Mouse (Mus musculus) fat pad, adult 2 months (tissue): ENCODE measurements around the gene Dnase1.
"Not testable (repeated sequence)": the region's sequence is repeated elsewhere in the genome, so short reads cannot be mapped to it uniquely, and the experiment has no call there.

Source experiments
- DNase-seq: peaks from one replicate; pipeline ENCODE4 v3.0.0-alpha.2; 2011; ENCODE audit warnings: low read depth, low spot score; ENCODE audit errors: extremely low read depth

Dnase1 gene

DNA sequence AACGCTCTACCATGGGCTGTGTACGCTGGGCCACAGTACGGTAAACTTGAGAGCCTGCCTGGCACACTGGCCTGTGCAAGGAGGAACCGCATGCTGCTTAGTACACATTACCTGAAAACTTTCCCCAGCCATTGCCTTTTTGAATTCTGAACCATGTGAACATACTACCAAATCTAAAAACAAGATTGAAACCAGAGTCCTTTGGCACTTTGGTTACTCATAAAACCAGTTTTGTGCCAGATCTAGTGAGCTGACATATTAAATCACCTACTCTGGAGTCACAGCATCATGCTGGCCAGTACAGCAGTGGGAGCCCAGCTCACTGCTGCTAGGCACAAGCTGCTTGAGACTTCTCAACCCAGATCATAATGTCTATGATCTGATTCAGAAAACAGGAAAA, 4.9 kb downstream of the Dnase1 start:
- DNase-seq, result no peak

DNA sequence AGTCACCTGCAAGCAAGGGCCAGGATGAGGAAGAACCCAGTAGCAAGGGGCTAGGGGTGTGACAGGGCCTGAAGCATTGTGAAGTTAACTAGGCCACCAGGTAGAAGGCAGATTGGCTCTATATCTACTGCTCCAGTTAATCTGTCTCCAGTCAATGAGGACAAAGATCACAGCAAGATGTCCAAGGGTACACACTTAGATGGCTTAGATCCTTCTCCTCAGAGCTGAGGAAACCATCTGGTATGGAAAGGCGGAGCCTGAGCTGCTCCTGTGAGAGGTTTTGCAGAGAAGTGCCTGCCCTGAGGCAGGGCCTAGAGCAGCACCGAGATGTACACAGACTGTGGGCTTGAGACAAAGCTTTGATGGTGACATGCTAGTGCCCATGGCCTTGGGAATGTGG, 7.4 kb downstream of the Dnase1 start:
- DNase-seq, result no peak

DNA sequence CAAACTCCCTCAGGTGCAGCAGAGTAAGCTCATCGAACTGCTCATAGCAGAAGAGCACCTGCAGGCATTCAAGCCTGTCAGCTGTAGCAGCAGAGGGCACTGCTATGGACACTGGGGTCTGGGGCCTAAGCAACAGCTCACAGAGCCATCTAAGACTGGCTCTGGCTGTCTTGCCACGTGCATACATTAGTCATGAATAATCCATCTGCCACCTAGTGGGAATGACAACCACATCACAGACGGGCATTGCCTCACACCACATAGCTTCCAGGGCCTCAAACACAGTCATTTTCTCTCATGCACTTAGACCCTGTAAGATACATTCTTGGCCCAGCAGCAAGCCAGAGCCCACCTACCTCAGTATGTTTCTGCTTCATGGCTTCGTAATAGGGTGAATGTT, 8.8 kb downstream of the Dnase1 start:
- no peak for DNase-seq

DNA sequence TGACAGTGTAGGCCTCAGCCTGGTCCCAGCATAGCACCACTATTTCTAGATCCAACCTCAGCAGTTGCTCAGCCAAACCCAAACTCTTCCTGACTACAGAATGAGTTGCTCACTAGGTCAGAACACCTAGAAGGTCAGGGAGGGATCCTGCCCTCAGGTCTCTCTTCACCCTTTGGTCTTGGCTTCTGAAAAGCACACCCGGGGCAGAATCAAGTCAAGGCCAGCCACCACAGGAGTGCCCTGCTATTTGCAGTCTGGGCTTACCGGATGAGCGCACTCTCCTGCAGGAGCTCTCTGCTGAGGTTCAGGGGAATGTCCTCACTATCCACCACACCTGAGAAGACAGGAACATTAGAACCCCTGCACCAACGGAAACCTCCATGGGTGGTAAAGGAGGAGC, 15.9 kb downstream of the Dnase1 start:
- DNase-seq, result no peak

DNA sequence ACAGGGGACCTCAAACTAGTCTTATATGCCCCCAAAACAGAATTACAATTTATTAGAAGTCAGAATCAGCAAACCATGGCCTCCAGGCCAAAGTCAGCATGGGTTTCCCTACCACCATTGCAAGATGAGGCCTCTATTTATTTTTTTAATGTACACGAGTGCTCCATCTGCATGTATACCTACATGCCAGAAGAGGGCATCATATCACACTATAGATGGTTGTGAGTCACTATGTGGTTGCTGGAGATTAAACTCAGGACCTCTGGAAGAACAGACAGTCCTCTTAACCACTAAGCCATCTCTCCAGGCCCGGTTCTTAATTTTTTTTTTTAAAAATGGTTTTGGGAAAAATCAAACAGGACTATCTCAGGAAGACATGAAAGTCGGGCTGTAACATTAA, 17.1 kb downstream of the Dnase1 start:
- no peak for DNase-seq

DNA sequence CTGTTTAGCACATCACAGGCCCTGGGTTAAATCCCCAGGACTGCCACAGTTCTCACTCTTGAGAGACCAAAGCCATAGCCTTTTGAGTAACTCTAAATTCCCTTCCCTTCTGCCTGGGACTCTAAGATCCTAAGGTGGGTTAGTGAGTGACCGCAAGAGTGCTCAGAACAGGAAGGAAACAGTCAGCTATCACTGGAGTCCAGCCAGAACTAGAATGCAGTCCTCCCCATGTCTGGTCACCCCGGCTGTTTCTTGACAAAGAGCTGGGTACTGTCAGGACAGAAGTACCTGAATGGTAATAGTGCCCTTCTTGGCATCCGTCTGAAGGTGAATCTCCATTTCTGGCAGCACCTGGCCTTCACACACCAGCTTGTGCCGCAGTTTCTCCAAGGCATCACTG, 28.2 kb downstream of the Dnase1 start:
- no peak for DNase-seq

DNA sequence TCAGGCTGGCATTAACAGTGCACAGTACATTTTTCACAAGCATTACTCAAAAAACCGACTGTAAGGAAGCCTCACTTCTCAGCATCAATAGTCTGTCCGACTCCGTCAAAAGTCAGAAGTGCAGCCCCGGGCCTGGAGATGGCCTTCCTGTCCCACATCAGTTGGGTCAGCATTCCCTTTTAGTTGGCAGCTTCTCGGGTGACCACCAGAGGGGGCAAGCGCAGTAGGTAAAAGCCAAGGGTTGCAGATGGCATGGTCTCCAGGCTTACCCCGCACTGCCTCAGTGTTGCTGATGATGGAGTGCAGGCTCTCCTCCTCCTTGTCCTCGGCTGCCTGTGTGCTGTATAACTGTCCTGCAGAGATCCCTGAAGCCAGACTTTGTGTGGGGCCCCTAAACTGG, 31.8 kb downstream of the Dnase1 start:
- DNase-seq, result no peak

DNA sequence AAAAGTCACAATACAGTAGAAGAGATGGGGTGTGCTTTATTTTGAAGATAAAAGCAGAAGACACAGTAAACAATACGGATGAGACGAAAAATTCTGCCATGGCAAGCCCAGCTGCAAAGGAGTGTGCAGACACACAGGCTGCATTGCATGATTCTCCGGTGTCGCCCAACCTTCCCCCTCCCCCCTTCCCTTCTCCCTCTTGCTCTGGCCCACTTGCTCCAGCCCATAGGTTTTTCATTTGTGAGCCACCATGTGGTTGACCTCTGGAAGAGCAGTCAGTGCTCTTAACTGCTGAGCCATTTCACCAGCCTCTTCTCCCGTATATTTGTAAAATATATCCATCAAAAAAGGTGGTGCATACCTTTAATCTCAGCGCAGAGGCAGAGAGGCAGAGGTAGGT, 37.6 kb downstream of the Dnase1 start:
- DNase-seq, result no peak

DNA sequence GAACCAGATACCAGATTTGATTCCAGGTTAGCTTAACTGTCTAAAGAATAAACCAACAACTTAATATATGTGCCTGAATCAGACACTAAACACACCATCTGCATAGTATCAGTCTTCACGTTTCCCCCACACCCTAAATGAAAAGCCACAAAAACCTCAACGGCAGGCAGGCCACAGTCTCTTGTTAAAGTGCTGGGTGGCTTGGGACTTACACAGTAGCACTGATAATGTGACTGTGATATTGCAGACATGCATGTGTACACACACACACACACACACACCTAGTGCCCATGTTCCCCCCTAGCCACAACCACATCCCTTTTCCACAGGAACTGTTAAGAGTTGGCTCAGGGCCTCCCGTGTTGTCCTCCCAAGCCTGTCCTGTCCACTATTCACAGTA, 38.1 kb downstream of the Dnase1 start:
- DNase-seq, result no peak

DNA sequence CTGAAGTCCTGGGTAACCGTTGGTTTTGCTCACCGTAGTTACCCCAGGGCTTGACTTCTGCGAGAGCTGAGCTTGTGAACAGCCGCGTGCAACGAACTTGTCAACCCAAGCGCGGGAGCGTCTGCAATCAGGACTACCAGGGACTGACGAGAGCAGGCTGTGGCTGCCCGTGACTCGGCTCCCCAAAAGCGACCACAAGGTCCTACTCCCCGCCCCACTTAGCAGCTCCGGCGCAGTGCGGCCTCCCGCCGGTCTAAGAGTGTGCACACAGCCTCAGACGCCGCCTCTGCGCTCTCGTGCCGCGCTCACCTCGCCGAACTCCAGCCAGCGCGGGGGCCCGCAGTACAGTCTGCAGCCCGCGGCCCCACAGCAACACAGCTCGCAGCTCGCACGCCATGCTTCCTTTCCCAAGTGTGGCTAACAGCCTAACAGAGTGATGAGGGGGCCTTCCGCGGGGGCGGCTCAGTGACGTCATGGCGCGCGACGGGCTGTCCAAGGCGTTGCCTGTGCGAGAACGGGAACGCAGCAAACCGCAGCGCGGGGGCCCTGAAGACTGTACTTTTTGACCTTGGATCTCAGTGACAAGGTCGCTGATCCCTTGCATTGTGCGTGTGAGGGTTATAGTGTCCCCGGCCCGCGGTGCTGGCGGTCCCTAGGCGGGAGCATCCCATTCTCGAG, 40.8 kb downstream of the Dnase1 start, which contains the start of gene Trap1:
Trap1 (minus strand) TSS at position 444 of the 678 bp plus-strand sequence.
- DNase-seq, result no peak

DNA sequence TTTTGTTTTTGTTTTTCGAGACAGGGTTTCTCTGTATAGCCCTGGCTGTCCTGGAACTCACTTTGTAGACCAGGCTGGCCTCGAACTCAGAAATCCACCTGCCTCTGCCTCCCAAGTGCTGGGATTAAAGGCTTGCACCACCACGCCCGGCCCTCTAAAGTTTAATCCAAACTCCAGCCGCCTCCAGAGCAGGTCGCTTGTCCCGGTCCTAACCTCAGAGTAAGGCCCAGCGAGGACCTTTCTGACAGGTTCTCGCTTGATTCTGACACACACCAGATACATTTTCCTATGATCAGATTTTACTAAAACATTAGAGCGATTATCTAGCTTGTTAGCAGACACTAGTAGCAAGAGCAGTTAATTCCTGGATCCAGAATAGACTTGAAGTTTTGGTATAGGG, 41.6 kb downstream of the Dnase1 start:
- not testable (repeated sequence) for DNase-seq

DNA sequence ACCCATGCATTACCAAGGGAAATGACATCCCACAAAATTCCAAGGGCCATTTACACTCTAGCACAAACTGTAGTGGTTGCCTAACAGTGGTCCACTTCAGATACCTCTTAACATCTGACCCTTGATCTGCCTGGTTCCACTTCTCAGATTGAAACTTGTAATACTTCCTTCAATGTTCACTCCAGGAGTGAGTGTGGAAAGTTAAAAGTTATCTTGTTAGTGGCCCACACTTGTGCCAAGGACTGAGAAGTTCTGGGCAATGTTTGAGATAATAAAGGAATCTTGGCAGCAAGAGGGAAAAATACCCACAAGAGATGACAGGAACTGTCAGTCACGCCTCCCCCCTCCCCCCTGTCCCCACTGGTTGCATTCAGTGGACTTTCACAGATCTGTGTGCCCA, 42.9 kb downstream of the Dnase1 start:
- DNase-seq, result no peak

DNA sequence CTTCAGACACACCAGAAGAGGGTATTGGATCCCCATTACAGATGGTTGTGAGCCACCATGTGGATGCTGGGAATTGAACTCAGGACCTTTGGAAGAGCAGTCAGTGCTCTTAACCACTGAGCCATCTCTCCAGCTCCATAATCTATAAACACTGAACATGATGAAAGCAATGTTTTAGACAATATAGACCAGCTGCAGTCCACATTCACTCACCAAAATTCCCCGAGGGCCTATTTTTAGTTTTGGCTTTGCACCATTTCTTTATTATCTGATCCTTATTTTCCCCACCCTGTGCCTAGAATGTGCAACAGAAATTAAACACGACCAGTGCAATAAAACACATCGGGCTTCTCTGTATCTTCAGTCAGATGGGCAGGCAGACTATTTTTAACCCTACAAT, 43.7 kb downstream of the Dnase1 start:
- DNase-seq, result not testable (repeated sequence)

DNA sequence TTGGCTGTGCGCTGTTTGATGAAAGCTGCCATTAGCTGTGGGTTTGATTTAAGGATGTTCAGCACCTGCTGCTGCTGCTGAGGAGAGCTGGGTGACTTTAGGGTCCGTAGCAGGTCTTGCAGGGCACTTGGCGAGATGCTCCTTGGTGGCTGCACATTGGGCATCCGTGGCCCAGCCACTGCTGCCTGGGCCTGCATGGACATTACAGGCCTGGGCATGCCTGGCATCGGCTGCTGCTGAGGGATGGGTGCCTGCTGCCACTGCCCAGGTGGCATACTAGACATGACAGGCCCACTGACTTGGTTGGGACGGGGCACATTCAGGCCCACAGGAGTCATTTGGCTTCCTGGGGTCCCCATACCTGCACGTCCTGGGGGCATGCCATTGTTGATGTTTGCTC, 48.3 kb downstream of the Dnase1 start:
- DNase-seq, result no peak

DNA sequence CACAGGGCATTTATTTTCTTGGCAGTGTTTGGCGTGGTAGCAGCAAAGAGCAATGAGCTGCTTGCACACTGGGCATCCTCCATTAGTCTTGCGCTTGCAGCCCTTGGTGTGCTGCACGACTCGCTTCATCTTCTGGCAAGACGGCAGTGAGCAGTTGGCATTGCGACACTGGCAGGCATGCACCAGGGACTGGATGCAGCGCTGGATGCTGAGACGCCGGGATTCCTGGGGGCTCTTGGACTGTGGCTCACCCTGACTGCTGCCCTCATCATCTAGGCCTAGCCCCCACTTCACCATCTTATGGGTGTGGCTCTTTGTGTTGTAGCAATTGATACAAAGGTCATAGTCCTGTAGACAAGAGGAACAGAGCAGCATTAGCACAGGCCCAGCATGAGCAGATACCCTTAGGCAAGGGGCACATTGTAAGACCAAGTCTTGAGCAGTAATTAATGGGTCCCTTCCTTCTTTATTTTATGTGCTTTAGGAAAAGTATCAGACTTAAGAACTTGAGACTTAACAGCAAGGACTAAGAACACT, 49.2 kb downstream of the Dnase1 start:
- DNase-seq, result no peak

DNA sequence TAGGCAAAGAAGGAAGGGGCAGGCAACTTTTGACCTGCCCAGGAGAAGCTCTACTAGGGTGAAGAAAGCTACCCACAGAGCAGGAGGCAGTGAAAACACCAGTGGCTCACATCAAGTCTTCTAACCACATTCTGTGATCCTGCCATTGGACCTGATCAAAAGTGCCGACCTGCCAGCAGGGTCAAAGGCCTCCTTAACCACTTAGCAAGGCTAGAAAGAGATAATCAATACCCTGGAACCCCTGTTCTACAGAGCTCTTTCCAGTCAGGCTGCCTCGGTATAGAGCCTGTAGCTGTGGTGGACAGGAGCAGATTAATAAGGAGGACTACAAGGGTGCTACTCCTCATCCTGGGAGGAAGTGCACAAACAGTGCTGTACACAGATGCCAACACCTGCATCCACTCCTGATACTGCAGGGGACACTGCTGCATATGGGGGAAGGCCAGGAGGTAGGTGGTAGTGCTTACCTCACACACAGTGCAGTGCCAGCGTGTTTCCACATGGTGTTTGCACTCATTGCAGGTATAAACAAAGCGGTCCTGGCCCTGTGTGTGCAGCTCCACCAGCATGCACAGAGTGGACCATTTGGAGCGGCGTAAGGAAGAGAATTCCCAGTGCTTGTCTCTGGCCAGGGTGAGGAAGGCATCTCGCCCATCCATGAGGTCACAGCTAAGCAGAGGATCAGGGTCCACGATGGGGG, 50.6 kb downstream of the Dnase1 start:
- DNase-seq, result no peak
